Mouse (Mus musculus) liver, embryonic 14.5 days (tissue): ENCODE results near the gene Gm4553.

ENCODE experiments used
- CTCF ChIP-seq: IDR thresholded peaks from 2 replicates; pipeline ENCODE4 v1.5.1; 2016; ENCODE audit warnings: antibody characterized with exemption, low read depth, control low read depth
- EP300 ChIP-seq: IDR thresholded peaks from 2 replicates; pipeline ENCODE4 v1.6.1; 2016; ENCODE audit warnings: antibody characterized with exemption, low read depth

- TF ChIP-seq CTCF (no peak), EP300 (no peak)
Measured at GRCm38 (mm10) chr7:142148633-142149032, 16.9 kb downstream of the Gm4553 start.
